Mouse (Mus musculus): ENCODE data around the gene Gon7.

Gene Gon7

GRCm38 (mm10) chr12:102743036-102743588 is 14.5 kb downstream of the Gon7 start:
- no peak for DNase-seq (ENCODE audit: low read depth)

GRCm38 (mm10) chr12:102742056-102742455 is 15.5 kb downstream of the Gon7 start:
- DNase-seq (ENCODE audit: low read depth), result no peak

GRCm38 (mm10) chr12:102740285-102740684 is 17.3 kb downstream of the Gon7 start:
- peak; percentile 59 for DNase-seq (ENCODE audit: low read depth)

GRCm38 (mm10) chr12:102739096-102739495 is 18.5 kb downstream of the Gon7 start:
- DNase-seq (ENCODE audit: low read depth), result no peak

DNA sequence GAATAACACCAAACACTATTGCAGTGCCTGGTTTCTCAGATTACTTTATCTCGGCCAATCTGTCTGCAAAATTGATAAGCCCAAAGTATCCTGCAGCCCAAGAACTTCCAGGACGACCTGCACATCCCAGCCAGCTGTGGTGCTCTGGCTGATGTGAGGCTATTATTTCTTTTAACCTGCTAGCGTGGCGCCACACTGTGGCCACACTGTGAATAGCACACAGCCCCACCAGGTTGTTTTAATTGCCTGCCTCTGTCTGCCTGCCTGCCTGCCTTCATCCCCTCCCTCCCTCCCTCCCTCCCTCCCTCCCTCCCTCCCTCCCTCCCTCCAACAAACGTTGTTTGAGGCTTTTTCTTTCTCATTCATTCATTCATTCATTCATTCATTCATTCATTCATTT is 24.2 kb downstream of the Gon7 start:
- DNase-seq (ENCODE audit: low read depth), result peak; percentile 72

GRCm38 (mm10) chr12:102730798-102731619 is 26.6 kb downstream of the Gon7 start:
- DNase-seq (ENCODE audit: low read depth), result no peak

- DNase-seq (ENCODE audit: low read depth), result peak; percentile 41
These were observed 27.5 kb downstream of the Gon7 start for GRCm38 (mm10) chr12:102729855-102730797.

GRCm38 (mm10) chr12:102725761-102726175 is 31.8 kb downstream of the Gon7 start:
- peak; percentile 49 for DNase-seq (ENCODE audit: low read depth)

DNA sequence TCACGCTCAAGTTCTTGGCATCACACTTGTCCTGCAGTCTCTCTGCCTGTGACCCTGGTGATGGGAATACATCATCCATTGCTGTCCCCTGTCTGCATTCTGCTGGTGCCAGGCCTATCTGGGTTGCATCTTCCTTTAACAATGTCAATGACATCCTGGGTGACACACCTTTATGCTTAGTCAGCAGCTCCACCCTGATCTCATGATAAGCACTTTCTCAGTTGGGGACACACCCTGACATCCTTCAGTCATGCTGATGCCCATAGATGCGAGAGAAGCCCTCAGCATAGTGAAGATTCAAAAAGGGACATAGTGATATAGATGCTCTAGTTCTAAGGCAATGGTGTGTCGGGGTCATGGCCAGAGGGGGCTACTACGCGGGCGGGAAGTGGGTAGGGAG is 32.5 kb downstream of the Gon7 start:
- DNase-seq (ENCODE audit: low read depth), result no peak

DNA sequence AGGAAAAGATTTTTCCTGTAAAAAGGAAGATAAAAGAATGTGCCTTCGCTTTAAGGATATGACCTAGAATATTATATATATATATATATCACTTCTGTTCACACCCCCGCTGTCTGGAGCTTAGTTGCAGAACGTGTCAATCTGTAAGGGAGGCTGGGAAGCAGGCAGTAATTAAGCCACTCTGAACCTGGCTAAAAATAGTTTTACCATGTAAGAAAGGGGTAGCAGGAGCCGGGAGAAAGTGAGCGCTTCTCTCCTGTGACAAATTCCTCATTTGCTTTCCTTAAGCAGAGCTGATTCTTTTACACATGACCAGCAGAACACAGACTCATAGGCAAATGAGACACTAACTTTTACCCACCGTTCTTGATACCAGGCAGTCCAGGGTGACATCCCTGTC is 33.7 kb downstream of the Gon7 start:
- DNase-seq (ENCODE audit: low read depth), result no peak

DNA sequence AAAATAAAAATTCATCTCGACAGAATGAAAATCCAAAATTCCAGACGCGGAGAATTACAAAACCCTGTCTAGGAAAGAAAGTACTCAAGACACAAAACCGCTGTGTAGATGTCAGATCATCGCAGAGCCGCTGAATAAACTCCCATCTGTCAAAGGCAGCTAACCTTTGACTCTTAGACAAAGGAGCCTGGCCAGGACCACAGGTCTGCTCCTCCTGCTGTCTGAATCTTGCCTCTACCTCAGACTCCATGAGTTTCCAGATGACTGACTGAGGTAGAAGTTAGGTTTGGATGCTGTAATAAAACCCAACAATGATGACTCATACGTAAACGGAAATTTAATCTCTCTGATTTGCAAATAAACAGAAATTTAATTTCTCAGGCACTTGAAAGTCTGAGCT is 34.6 kb downstream of the Gon7 start:
- DNase-seq (ENCODE audit: low read depth), result peak; percentile 45

GRCm38 (mm10) chr12:102722451-102722850 is 35.2 kb downstream of the Gon7 start:
- no peak for DNase-seq (ENCODE audit: low read depth)

- DNase-seq (ENCODE audit: low read depth), result peak; percentile 56
These were observed 37.9 kb downstream of the Gon7 start for GRCm38 (mm10) chr12:102719552-102720315.

- DNase-seq (ENCODE audit: low read depth), result no peak
These were observed 42.8 kb downstream of the Gon7 start for GRCm38 (mm10) chr12:102714654-102715395.

DNA sequence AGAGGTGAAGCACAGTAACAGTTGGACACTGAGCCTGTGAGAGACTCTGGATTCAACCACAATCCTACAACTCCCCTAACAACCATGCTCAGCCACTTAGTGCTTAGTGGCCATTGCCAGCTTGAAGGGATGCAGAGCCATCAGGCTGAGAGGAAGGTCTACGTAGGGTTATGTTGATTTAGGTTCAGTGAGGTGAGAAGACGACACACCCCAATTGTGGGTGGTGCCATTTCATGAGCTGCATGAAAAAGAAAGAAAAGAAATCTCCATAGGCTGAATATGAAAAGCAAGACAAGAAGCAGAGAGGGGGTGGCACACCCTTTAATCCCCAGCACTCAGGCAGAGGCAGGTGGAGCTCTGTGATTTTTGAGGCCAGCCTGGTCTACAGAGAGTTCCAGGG is 43.5 kb downstream of the Gon7 start:
- no peak for DNase-seq (ENCODE audit: low read depth)

DNA sequence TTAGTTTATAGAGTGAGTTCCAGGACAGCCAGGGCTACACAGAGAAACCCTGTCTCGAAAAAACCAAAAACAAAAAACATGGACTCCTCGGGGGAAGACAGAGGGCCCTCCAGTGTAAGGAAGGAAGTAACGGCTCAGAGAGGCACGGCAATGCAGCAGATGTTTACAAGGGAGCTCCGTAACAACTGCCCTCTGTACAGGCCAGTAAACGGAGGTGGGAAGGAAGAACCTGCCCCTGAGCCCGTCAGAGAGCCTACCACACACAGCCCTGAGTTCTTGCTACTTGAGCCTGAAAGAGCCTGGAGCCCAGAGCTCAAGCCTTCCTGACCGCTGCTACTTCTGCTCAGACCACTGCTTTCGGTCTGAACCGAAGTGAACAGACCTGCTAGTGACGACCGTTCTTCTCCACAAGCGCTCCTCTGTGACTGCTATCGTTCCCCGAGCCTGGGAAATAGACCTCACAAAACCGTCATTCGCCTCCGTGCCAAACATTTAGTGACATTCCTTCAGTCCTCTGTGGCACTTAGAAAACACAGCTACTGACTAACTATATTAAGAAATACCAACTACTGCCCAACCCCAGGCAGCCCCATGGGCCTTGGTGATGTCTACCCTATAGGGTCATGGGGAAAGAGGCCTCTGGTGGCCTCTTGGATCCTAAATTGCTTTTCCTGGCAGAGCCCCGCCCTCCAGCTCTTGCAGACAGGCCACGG is 44.3 kb downstream of the Gon7 start:
- DNase-seq (ENCODE audit: low read depth), result no peak

DNA sequence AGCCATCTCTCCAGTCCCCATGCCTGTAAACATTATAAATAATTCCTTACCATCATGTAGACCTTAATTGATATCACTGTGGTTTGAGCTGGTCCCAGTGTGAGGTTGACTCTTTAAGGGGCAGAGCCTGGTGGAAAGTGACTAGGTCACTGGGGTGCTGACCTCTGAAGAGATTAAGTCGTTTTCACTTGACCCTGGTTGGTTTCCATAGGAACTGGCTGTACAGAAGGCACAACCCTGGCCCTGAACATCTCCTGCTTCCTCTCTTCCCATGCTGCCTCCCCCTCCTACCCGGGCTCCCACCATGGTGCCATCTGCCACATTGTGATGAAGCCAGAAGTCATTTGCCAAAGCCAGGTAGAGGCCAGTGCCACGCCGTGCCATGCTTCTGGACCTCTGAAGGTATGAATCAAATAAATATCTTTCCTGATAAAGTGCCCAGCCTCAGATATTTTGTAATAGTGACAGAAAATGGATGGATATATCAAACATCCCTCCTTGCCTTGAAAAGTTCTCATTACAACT is 46.7 kb downstream of the Gon7 start:
- DNase-seq (ENCODE audit: low read depth), result no peak

DNA sequence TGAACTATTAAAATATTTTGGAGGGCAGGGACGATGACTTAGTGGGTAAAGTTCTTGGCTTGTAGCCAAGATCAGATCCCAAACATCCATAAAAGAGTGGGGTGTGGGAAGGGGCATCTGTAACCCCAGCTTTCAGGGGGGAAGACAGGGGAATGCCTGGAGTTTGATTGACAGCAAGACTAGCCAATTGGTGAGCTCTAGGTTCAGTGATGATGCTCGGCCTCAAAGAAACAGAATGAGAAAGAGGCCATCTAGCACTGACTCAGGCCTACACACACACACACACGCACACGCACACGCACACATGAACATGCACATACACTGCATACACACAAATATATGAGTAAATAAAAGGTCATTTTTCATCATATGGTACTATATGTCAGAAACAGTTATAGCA is 47.7 kb downstream of the Gon7 start:
- no peak for DNase-seq (ENCODE audit: low read depth)

GRCm38 (mm10) chr12:102708220-102708619 is 49.4 kb downstream of the Gon7 start:
- peak; percentile 73 for DNase-seq (ENCODE audit: low read depth)

GRCm38 (mm10) chr12:102706833-102707463 is 50.7 kb downstream of the Gon7 start:
- no peak for DNase-seq (ENCODE audit: low read depth)

All from 416B (cell line).